Mouse (Mus musculus) G1E (cell line): Measurements from ENCODE around the gene Aktip. TPM values are rescaled to one million over a fixed set of nuclear protein-coding genes. Genes with fewer than 3 reads are reported as not detected.

Source experiments
- ATAC-seq: 2 replicates; pipeline ENCODE4 v1.8.0; 2016; ENCODE audit warnings: mild to moderate bottlenecking; ENCODE audit not compliant: insufficient number of reproducible peaks, poor library complexity, low FRiP score, severe bottlenecking; ENCODE audit errors: extremely low read depth
- DNase-seq: peaks from one replicate; pipeline ENCODE4 v3.0.0; 2012; ENCODE audit warnings: low spot score
- H3K27me3 ChIP-seq: 2 replicates; pipeline ENCODE4 v1.6.1; 2012; ENCODE audit warnings: mild to moderate bottlenecking, low read length, inconsistent platforms; ENCODE audit not compliant: insufficient read depth
- H3K36me3 ChIP-seq: replicated peaks from 2 replicates; pipeline ENCODE3; 2012; ENCODE audit warnings: mild to moderate bottlenecking, inconsistent platforms
- H3K4me1 ChIP-seq: 2 replicates; pipeline ENCODE4 v1.6.1; 2012; ENCODE audit warnings: low read depth, low read length, inconsistent platforms, mixed read lengths; ENCODE audit not compliant: insufficient read depth
- H3K4me3 ChIP-seq: 2 replicates; pipeline ENCODE4 v1.5.1; 2012; ENCODE audit warnings: low read depth, mild to moderate bottlenecking, inconsistent platforms, low read length, moderate library complexity, mixed read lengths
- H3K9me3 ChIP-seq: replicated peaks from 2 replicates; pipeline ENCODE4 v1.6.1; 2012; ENCODE audit warnings: inconsistent platforms
- CTCF ChIP-seq: IDR thresholded peaks from 2 replicates; pipeline ENCODE4 v1.5.1; 2012; ENCODE audit warnings: low read depth, low read length, inconsistent platforms, mixed read lengths
- GATA1 ChIP-seq: IDR thresholded peaks from 2 replicates; pipeline ENCODE4 v1.6.1; 2012; ENCODE audit warnings: borderline replicate concordance, low read length, inconsistent platforms, mixed read lengths
- GATA2 ChIP-seq: IDR thresholded peaks from 2 replicates; pipeline ENCODE4 v1.6.1; 2012; ENCODE audit warnings: low read depth, low read length, inconsistent platforms, borderline replicate concordance
- POLR2AphosphoS5 ChIP-seq: IDR thresholded peaks from 2 replicates; pipeline ENCODE4 v1.6.1; 2012; ENCODE audit warnings: low read depth, low read length, inconsistent platforms; ENCODE audit not compliant: insufficient replicate concordance
- TAL1 ChIP-seq: conservative IDR thresholded peaks from 2 replicates; pipeline ENCODE4 v1.6.1; 2012; ENCODE audit warnings: low read depth, low read length, inconsistent platforms, mixed read lengths
- polyA plus RNA-seq: library from polyadenylated mRNA; stranded (reverse); fragments of >175 nt; gene quantifications from 2 replicates; pipeline ENCODE4 v1.2.3, GENCODE M21; 2012
- total RNA-seq, 2 experiments: library from RNA; stranded (forward) in 1 of 2; stranded (reverse) in 1 of 2; fragments of 200-1000 nt in 1 of 2; fragments of >200 nt in 1 of 2; fragmentation: Nextera tagmentation in 1 of 2; gene quantifications; 2 replicates each; pipeline ENCODE4 v1.2.3; 2014 to 2017

Gene Aktip
- total and polyA plus RNA-seq, 3 experiments: 2.4 to 18.3 (median 12.3) TPM

GRCm38 (mm10) chr8:91147715-91148114 is 52.1 kb downstream of the Aktip start:
- Histone ChIP-seq H3K9me3 (no peaks in the 10 kb centered on the region), H3K27me3 (peaks cover 6% of the 10 kb centered on the region; the same call in 1 of the 2 replicates), H3K36me3 (no peaks in the 10 kb centered on the region), H3K4me1 (peaks cover 26% of the 10 kb centered on the region), H3K4me3 (no peak overlapping the region)
- DNase-seq (peak; percentile 60), ATAC-seq (no peak)
- TF ChIP-seq TAL1 (no peak), CTCF (peak; percentile 81)

- ATAC-seq: no peak
- peaks cover 26% of the 10 kb centered on the region for H3K27me3 ChIP-seq
- TF ChIP-seq TAL1: no peak
- no peak for TF ChIP-seq POLR2AphosphoS5
- no peak for TF ChIP-seq GATA2
- no peak for TF ChIP-seq CTCF
- TF ChIP-seq GATA1: no peak
Observed at GRCm38 (mm10) chr8:91140828-91141227, 58.9 kb downstream of the Aktip start.

GRCm38 (mm10) chr8:91135308-91136181 is 64.2 kb downstream of the Aktip start:
- no peak for ATAC-seq

More at GRCm38 (mm10) chr8:91140828-91141227, 58.9 kb downstream of the Aktip start:
- no peak for DNase-seq
- Histone ChIP-seq H3K36me3 (no peaks in the 10 kb centered on the region), H3K9me3 (no peaks in the 10 kb centered on the region; the same call in 1 of the 2 replicates), H3K4me3 (no peak overlapping the region), H3K4me1 (no peaks in the 10 kb centered on the region)

GRCm38 (mm10) chr8:91134659-91135058 is 65.1 kb downstream of the Aktip start:
- Histone ChIP-seq H3K4me1 (peaks cover 20% of the 10 kb centered on the region), H3K27me3 (peaks cover 23% of the 10 kb centered on the region), H3K4me3 (peak overlapping the region; percentile 95; the same call in 1 of the 2 replicates), H3K36me3 (peaks cover 13% of the 10 kb centered on the region), H3K9me3 (no peaks in the 10 kb centered on the region)
- DNase-seq: no peak
- ATAC-seq: no peak
- TF ChIP-seq CTCF (no peak), GATA2 (no peak), TAL1 (no peak), POLR2AphosphoS5 (no peak), GATA1 (no peak)

More at GRCm38 (mm10) chr8:91135308-91136181, 64.2 kb downstream of the Aktip start:
- H3K4me1 ChIP-seq: peaks cover 20% of the 10 kb centered on the region
- H3K27me3 ChIP-seq: peaks cover 24% of the 10 kb centered on the region
- DNase-seq: no peak
- no peak overlapping the region for H3K4me3 ChIP-seq
- H3K36me3 ChIP-seq: peaks cover 8% of the 10 kb centered on the region
- no peak for TF ChIP-seq TAL1
- H3K9me3 ChIP-seq: no peaks in the 10 kb centered on the region

GRCm38 (mm10) chr8:91134070-91134475 is 65.7 kb downstream of the Aktip start:
- H3K4me1 ChIP-seq: peaks cover 20% of the 10 kb centered on the region
- peak; percentile 99 for ATAC-seq
- TF ChIP-seq GATA1: no peak
- no peak for TF ChIP-seq CTCF
- TF ChIP-seq TAL1: no peak
- no peak for TF ChIP-seq POLR2AphosphoS5
- no peak for TF ChIP-seq GATA2

GRCm38 (mm10) chr8:91133441-91134069 is 66.2 kb downstream of the Aktip start:
- H3K27me3 ChIP-seq: peaks cover 12% of the 10 kb centered on the region
- peaks cover 20% of the 10 kb centered on the region for H3K4me1 ChIP-seq
- DNase-seq (no peak), ATAC-seq (no peak)
- H3K4me3 ChIP-seq: peak overlapping the region; percentile 95
- H3K36me3 ChIP-seq: peaks cover 23% of the 10 kb centered on the region
- H3K9me3 ChIP-seq: no peaks in the 10 kb centered on the region
- no peak for TF ChIP-seq POLR2AphosphoS5
- no peak for TF ChIP-seq GATA2
- no peak for TF ChIP-seq TAL1
- TF ChIP-seq CTCF: no peak
- no peak for TF ChIP-seq GATA1

More at GRCm38 (mm10) chr8:91134070-91134475, 65.7 kb downstream of the Aktip start:
- peaks cover 17% of the 10 kb centered on the region for H3K27me3 ChIP-seq
- peak overlapping the region; percentile 95 for H3K4me3 ChIP-seq
- peaks cover 19% of the 10 kb centered on the region for H3K36me3 ChIP-seq
- H3K9me3 ChIP-seq: no peaks in the 10 kb centered on the region
- peak; percentile 99 for DNase-seq
